Mouse (Mus musculus) CD8-positive naive resting alpha-beta T cell, adult 2 months (primary cell): ENCODE measurements around the gene Igf1.

Experiments used
- DNase-seq, 2 experiments: peaks; one replicate each; pipeline ENCODE4 v3.0.0; 2022; ENCODE audit warnings: low read depth in 2 of 2, low spot score in 2 of 2

The Igf1 gene

GRCm38 (mm10) chr10:87860181-87861103, 2.4 kb downstream of the Igf1 start:
- no peak for DNase-seq

DNA sequence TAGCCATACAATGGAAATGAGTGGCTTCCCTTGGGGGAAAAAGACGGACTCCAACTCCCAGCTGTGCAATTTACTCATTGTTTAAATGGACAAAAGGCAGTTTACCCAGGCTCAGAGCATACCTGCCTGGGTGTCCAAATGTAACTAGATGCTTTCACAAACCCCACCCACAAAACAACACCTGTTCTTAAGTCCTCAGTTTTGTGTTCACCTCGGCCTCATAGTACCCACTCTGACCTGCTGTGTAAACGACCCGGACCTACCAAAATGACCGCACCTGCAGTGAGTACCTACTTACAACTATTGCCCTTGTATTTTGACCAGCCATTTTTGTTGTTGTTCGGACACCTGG, 3.0 kb downstream of the Igf1 start:
- DNase-seq: no peak

DNA sequence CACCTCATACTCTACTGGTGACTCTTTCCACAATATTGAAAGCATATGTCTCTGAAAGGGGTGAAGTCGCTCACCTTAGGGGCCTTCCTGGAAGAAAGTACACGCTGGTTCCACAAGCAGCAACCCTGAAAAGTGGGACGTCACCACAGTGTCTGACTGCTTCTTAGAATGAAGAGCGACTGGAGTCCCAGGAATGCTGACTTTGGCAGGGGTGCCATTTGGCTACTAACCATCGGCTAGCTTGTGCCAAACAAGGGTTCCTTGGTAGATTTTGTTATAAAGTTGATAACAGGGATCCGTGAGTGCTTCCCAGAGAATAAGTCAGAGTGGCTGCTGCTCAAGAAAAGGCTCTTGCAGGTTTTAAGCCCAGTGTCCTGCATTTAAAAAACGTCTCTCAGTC, 4.8 kb downstream of the Igf1 start:
- no peak for DNase-seq

DNA sequence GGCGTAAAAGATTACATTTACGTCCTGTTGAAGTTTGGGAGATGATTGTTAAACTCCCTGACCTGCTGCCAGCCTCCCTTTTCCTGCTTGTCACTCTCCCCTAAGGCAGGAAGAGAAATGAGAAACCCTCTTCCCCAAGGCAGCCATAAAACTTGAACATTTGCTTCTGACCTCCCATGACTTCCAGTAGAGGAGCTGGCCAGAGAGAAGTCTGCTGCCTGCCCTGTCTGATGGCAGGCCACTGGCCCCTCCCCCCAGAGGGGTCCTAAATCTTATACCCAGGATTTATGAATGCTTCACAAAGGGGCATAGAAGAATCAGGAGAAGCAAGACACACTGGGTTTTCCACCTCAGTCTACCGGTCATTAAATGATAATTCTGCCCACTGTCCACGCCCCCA, 5.3 kb downstream of the Igf1 start:
- DNase-seq: no peak

- DNase-seq: no peak
Observed at GRCm38 (mm10) chr10:87865712-87866111, 7.6 kb downstream of the Igf1 start.

- DNase-seq: no peak
Observed at GRCm38 (mm10) chr10:87866448-87866847, 8.4 kb downstream of the Igf1 start.

DNA sequence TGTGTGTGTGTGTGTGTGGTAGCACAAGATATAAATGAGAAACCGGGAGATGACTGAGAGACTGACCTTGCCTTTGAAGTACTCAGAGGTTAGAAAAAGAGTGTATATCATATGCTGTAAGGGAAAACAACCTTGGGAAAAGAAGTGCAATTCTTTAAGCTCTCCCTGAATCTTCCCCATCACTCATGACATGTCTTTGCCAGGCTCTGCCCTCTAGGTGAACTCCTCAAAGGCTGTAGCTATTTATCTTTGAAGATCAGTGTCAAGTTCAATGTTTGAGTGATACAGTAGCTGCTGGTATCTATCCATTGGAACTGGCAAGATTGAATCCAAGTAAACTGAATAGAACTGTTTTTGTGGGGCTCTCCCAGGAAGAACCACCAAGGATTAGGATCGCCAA, 9.2 kb downstream of the Igf1 start:
- no peak for DNase-seq

- DNase-seq: no peak
Observed at GRCm38 (mm10) chr10:87867631-87868030, 9.6 kb downstream of the Igf1 start.

- DNase-seq: no peak
Observed at GRCm38 (mm10) chr10:87868349-87869053, 10.4 kb downstream of the Igf1 start.

- no peak for DNase-seq
Observed at GRCm38 (mm10) chr10:87869151-87869550, 11.1 kb downstream of the Igf1 start.

DNA sequence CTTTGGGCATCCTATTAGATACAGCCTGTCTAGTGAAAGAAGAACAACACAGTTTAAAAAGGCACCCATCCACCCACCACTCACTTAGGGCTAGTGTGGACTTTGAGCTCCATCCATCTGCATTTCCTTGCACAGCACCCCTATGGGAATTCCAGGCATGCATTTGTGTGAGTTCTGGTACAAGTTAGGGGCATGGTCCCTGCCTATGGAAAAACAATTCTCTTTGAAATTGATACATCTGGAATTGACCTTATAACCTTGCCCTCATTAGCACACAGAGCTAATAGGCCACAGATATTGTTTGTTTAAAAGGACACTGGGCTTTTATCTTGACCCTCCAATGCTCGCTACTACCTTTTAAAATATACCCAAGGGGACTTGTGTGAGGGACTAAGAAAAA, 11.6 kb downstream of the Igf1 start:
- DNase-seq: no peak

DNA sequence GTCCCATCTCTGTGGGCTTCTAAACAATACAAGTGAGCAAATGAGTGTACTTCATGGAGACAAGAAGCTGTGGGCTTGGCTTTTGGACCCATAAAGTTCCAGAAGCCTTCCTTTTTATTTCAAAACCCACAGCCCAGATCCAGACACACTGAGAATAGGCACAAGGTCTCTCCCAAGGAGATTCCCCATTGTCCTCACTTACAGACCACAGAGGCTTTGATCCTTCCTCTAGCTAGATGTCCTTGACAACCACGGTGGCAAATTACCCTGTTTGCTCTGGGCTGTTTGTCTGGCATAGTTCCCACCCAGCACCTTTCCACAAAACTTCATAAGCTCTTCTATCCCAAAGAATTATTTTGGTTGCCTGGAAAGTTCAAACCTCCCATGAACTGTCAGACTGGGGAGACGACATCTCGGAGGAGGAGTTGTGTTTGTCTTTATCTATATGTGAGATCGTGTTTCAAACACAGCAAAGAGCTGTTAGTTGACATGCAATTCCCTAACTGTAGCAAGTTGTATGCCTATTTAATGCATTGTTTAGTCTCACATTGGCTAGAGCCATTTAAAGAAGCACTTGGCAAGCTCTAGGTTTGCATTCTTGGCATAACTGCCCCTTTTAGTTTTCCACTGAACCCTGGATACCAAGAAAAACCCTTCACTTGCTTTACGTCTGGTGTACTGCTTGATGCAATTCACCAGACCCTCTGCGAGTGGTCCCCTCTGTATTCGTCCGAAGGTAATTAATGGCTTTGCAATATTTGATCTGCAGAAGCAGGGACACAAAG, 14.0 kb downstream of the Igf1 start:
- DNase-seq: no peak

DNA sequence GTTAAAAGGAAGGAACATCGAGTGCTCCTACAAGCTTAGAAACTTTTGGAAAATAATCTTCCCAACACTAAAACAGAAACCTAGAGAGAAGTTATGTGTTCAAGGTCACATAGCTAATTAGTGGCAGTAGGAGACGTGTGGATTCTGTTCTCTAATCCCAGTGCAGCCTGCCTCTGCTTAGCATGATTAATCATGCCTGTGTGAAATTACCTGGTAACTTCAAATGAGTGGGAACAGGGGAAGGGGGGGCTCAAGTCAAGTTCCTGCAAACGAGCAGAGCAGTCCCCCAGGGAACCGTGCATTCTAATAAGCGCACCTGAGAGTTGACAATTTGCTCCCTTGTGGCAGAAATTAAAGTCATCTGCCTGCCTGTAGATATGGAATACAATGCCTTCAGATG, 14.8 kb downstream of the Igf1 start:
- no peak for DNase-seq

- no peak for DNase-seq
Observed at GRCm38 (mm10) chr10:87873516-87873915, 15.5 kb downstream of the Igf1 start.

DNA sequence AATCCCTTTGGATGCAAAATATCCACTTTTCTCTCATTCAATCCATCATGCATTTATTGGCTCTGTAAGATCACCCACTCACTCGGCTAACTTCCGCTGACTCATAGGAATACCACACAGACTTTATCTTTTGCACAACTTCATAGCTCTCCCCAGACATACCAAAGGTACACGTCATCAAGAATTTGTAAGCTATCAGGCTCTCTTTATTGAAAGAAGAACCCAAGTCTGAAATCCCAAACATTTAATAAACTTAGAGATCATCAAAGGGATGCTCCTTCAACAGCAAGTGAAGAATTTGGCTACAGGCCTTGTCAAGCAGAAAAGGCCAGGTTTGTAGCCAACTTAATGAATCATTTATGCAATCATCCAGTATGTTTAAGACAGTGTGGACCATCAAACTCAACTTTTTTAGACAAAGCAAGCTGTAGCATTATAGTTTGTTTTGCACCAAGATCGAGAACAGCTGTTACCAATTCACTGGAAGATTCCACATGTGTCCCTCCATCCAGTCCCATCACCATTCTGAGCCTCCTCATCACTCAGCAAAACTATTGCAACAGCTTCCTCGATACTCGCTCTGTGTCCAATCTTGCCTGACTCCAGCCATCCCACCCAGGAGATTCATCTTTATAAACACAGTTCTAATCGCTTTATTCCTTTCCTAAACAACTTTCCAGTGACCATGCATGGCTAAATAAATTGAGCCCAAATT, 22.2 kb downstream of the Igf1 start:
- no peak for DNase-seq

GRCm38 (mm10) chr10:87885326-87886040, 27.4 kb downstream of the Igf1 start:
- DNase-seq: no peak

GRCm38 (mm10) chr10:87889850-87890249, 31.8 kb downstream of the Igf1 start:
- DNase-seq: no peak

GRCm38 (mm10) chr10:87892256-87892655, 34.2 kb downstream of the Igf1 start:
- DNase-seq: no peak

DNA sequence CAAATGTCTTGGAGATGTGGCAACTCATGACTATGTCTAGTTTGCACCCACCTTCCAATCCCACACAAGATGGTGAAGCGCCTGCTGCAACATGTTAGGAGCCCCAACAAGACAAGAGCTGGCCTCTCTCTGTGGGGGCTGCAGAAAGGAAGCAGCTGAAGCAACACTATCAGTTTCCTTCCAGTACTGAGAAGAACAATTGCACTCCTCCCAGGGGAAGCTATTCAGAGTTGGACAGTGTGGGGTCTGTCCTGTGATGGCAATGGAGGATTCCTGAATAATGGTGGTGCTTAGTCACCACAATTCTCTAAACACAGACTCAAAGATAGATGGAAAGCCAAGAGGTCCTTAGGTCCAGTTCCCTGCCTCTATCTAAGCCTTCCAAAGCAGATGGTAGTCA, 35.2 kb downstream of the Igf1 start:
- DNase-seq: no peak

DNA sequence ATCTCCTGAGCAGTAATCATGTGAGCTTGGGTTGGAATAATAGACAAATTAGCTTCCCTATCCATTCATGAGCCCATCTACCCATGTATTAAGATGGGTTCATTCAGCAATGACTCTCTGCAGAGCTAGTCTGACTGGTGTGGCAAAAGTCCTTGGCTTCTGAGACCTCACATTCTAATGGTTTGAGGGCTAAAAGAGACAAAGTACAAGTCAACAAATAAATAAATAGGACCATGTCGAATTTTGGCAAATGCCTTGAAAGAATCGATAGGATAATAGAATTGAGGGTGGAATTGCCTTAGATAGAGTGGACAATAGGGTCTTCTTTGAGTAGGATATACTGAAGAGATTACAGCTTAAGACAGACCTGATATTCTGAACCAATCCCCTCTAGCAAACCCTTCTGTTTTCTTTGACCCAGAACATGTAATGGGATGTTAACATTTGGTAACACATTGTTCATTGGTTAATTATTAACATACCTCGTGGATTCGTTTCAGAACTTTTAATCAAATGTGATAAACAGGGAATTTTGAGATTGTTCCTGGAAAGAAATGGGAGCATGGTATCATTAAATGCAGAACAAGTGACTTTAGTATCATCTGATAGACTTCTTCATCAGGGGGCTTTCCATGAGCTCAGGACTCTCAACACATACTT, 36.5 kb downstream of the Igf1 start:
- DNase-seq: no peak
